Mouse (Mus musculus): Measurements from ENCODE around the gene Gad1. TPM values are rescaled to one million over a fixed set of nuclear protein-coding genes. Genes with fewer than 3 reads are reported as not detected.

Gene Gad1
- polyA plus RNA-seq, 1 experiment from 2014 or later = 14.2 TPM

- WGBS = 83% methylated on average over 2 of the region's 2 CpGs
- Histone ChIP-seq H3K9me3 (ENCODE audit: control insufficient read depth, low read length) (no peaks in the 10 kb centered on the region), H3K4me3 (ENCODE audit: low read depth, low read length) (no peak overlapping the region), H3K9ac (ENCODE audit: low read length) (no peak overlapping the region), H3K36me3 (ENCODE audit: control insufficient read depth, insufficient read depth, low read length) (no peaks in the 10 kb centered on the region), H3K4me2 (ENCODE audit: low read depth, low read length, severe bottlenecking) (no peak overlapping the region), H3K27me3 (ENCODE audit: control insufficient read depth, insufficient read depth, low read length) (no peaks in the 10 kb centered on the region), H3K4me1 (replicated peaks; ENCODE audit: control insufficient read depth, insufficient read depth, low read length) (no peaks in the 10 kb centered on the region), H3K27ac (ENCODE audit: low read depth, low read length) (no peak overlapping the region)
- DNase-seq (ENCODE audit: low spot score) = no peak
- no peak for ATAC-seq (replicated peaks; ENCODE audit: low FRiP score)
Measured at GRCm38 (mm10) chr2:70551446-70551845, 1.4 kb upstream of the Gad1 start.

DNA sequence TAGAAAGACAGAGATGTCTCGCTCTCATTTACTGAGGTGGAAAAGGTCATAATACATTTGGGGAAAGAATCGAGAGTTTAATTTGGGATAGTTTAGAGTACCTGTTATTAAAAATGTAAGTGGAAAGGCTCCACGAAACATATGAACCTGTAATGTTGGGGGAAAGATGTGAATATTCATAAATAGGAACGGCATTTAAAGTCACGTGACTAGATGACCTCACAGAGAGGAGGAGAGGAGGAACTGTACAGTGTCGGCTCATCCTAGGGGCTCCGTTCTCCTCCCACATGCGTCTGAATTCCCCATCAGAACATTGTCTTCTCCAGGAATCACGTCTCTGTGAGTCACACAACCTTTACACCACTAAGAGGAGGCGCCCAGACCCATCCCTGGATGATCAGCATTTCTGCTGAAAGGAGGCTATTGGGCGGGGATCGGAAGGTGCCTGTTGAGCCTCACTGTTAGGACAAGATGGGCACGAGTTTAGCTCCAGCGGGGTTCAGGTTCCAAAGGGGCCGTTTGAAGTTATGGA, 739 bp upstream of the Gad1 start:
- DNase-seq (ENCODE audit: low spot score) (no peak), ATAC-seq (replicated peaks; ENCODE audit: low FRiP score) (no peak)
- H3K4me2 ChIP-seq (ENCODE audit: low read depth, low read length, severe bottlenecking) = no peak overlapping the region
- WGBS = 86% methylated on average over 15 of the region's 15 CpGs
- H3K4me1 ChIP-seq (replicated peaks; ENCODE audit: control insufficient read depth, insufficient read depth, low read length) = no peaks in the 10 kb centered on the region
- no peak overlapping the region for H3K27ac ChIP-seq (ENCODE audit: low read depth, low read length)
- no peak overlapping the region for H3K4me3 ChIP-seq (ENCODE audit: low read depth, low read length)
- no peaks in the 10 kb centered on the region for H3K9me3 ChIP-seq (ENCODE audit: control insufficient read depth, low read length)
- no peaks in the 10 kb centered on the region for H3K27me3 ChIP-seq (ENCODE audit: control insufficient read depth, insufficient read depth, low read length)
- no peaks in the 10 kb centered on the region for H3K36me3 ChIP-seq (ENCODE audit: control insufficient read depth, insufficient read depth, low read length)
- no peak overlapping the region for H3K9ac ChIP-seq (ENCODE audit: low read length)

DNA sequence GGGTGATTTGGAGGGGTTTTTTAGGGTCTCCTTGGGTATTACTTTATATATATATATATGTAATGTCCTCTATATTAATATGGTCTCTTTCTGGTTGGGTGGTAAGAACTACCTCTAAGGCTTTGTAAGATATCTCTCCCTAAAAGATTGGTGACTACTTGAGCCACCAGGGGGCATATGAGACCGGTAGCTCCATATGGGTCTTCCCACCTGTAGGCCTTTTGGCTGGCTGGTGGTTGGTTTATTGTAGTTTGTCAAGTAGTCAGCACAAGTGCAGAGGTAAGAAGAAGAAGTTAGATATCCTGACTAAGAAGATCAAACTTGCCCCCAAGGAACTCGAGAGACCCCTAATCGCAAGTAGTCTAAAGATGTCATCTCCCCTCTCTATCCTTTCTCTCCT, 954 bp downstream of the Gad1 start:
- ATAC-seq (replicated peaks; ENCODE audit: low FRiP score) (no peak), DNase-seq (ENCODE audit: low spot score) (no peak)
- H3K36me3 ChIP-seq (ENCODE audit: control insufficient read depth, insufficient read depth, low read length) = no peaks in the 10 kb centered on the region
- no peak overlapping the region for H3K9ac ChIP-seq (ENCODE audit: low read length)
- peaks cover 2% of the 10 kb centered on the region for H3K27me3 ChIP-seq (ENCODE audit: control insufficient read depth, insufficient read depth, low read length)
- H3K9me3 ChIP-seq (ENCODE audit: control insufficient read depth, low read length) = no peaks in the 10 kb centered on the region
- WGBS = 78% methylated on average over 3 of the region's 3 CpGs
- no peak overlapping the region for H3K4me2 ChIP-seq (ENCODE audit: low read depth, low read length, severe bottlenecking)
- no peaks in the 10 kb centered on the region for H3K4me1 ChIP-seq (replicated peaks; ENCODE audit: control insufficient read depth, insufficient read depth, low read length)
- no peak overlapping the region for H3K4me3 ChIP-seq (ENCODE audit: low read depth, low read length)
- no peak overlapping the region for H3K27ac ChIP-seq (ENCODE audit: low read depth, low read length)

DNA sequence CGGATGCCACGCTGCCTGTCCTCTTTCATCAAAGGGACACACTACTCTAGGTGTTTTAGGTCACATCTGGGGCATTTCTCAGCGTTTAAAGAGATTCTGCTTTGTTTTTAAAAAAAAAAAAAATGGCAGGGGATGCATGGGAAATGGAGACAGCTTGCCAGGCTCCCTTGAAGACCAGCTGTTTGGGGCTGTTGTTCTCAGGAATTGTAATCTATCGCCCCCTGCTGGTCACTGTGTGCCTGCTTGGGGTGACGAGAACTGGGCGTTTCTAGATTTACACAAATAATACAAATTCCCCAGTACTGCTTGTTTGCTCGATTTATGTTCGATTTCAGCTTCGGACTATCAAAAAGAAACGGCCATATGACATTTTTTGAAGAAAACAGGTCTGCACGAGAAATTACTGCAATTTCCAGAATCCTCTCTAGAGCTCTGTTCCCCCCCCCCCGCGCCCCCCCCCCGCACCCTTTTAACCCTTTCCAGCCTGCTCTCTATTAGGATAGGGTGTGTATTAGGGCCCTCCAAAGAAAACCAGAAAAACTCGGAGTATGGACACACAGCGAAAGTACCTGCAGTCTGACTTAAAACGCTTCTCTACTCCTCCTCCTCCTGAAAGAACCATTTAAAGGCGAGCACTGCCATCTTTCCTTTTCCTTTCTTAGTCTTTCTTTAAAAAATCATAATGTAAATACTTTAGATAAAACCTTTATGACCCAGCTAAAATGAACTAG, 5.4 kb downstream of the Gad1 start:
- no peak overlapping the region for H3K4me2 ChIP-seq (ENCODE audit: low read depth, low read length, severe bottlenecking)
- no peaks in the 10 kb centered on the region for H3K9me3 ChIP-seq (ENCODE audit: control insufficient read depth, low read length)
- peaks cover 15% of the 10 kb centered on the region for H3K4me1 ChIP-seq (replicated peaks; ENCODE audit: control insufficient read depth, insufficient read depth, low read length)
- ATAC-seq (replicated peaks; ENCODE audit: low FRiP score) = no peak; the same call in 1 of the 2 replicates
- H3K27me3 ChIP-seq (ENCODE audit: control insufficient read depth, insufficient read depth, low read length) = peaks cover 45% of the 10 kb centered on the region
- no peak overlapping the region for H3K27ac ChIP-seq (ENCODE audit: low read depth, low read length)
- peak; percentile 92 for DNase-seq (ENCODE audit: low spot score)
- H3K4me3 ChIP-seq (ENCODE audit: low read depth, low read length) = no peak overlapping the region
- no peaks in the 10 kb centered on the region for H3K36me3 ChIP-seq (ENCODE audit: control insufficient read depth, insufficient read depth, low read length)
- H3K9ac ChIP-seq (ENCODE audit: low read length) = no peak overlapping the region
- 7% methylated on average over 16 of the region's 18 CpGs for WGBS

DNA sequence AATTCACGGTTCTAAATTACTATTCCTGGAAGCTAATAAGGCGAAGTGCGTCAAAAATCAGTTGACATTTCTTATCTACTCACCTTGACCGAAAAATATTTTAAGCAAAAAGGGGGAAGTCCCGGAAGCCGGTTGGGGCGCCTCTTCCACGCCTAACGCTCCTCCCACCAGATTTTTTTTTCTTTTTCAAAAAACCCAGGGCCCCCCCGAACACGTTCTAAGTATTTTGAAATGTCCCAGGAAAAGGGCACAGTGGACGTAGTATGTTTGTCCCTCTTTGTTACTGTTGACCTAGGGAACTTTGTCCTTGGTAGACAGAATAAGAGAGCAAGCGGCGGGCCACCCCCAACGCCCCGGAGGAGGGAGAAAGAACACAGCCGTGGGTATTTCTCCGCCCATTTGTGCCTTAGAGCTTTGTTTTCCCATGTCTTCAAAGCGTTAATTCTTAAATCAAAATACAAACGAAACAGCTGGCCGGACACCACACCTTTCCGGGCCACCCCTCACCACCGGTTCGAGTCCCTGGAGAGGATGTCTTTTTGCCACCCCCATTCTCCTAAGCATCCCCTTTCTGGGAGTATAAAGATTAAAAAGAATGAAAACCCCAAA, 6.1 kb downstream of the Gad1 start:
- Histone ChIP-seq H3K9me3 (ENCODE audit: control insufficient read depth, low read length) (no peaks in the 10 kb centered on the region), H3K4me2 (ENCODE audit: low read depth, low read length, severe bottlenecking) (no peak overlapping the region), H3K9ac (ENCODE audit: low read length) (no peak overlapping the region), H3K36me3 (ENCODE audit: control insufficient read depth, insufficient read depth, low read length) (no peaks in the 10 kb centered on the region), H3K4me1 (replicated peaks; ENCODE audit: control insufficient read depth, insufficient read depth, low read length) (peaks cover 21% of the 10 kb centered on the region), H3K27me3 (ENCODE audit: control insufficient read depth, insufficient read depth, low read length) (peaks cover 51% of the 10 kb centered on the region), H3K27ac (ENCODE audit: low read depth, low read length) (no peak overlapping the region), H3K4me3 (ENCODE audit: low read depth, low read length) (no peak overlapping the region)
- DNase-seq (ENCODE audit: low spot score) (no peak), ATAC-seq (replicated peaks; ENCODE audit: low FRiP score) (no peak)
- WGBS = 12% methylated on average over 24 of the region's 24 CpGs

DNA sequence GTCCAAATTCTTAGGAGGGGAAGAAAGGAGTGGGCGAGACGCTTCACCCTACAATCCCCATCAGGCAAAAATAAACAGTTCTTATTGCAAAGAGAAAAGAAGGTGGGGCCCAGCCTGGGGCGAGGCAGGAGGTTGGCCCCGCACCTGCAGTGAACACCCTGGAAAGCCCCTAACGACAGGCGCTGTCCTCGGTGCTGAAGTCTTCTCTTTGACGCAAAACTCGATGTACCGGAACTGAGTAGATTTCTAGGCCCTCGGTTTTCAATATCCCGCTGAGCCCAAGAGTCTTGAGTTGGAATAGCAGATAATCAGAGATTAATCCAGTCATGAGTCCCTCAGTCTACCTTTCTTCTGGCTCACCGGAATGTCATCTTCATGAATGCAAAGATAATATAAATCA, 6.6 kb downstream of the Gad1 start:
- H3K9ac ChIP-seq (ENCODE audit: low read length) = no peak overlapping the region
- H3K4me2 ChIP-seq (ENCODE audit: low read depth, low read length, severe bottlenecking) = no peak overlapping the region
- H3K4me1 ChIP-seq (replicated peaks; ENCODE audit: control insufficient read depth, insufficient read depth, low read length) = peaks cover 22% of the 10 kb centered on the region

GRCm38 (mm10) chr2:70561077-70561795, 8.4 kb downstream of the Gad1 start:
- under 1% methylated on average over 29 of the region's 29 CpGs for WGBS
- Histone ChIP-seq H3K9ac (ENCODE audit: low read length) (no peak overlapping the region), H3K36me3 (ENCODE audit: control insufficient read depth, insufficient read depth, low read length) (no peaks in the 10 kb centered on the region), H3K4me1 (replicated peaks; ENCODE audit: control insufficient read depth, insufficient read depth, low read length) (peaks cover 31% of the 10 kb centered on the region), H3K4me3 (ENCODE audit: low read depth, low read length) (peak overlapping the region; percentile 35), H3K27me3 (ENCODE audit: control insufficient read depth, insufficient read depth, low read length) (peaks cover 74% of the 10 kb centered on the region), H3K9me3 (ENCODE audit: control insufficient read depth, low read length) (no peaks in the 10 kb centered on the region), H3K4me2 (ENCODE audit: low read depth, low read length, severe bottlenecking) (peak overlapping the region; percentile 49), H3K27ac (ENCODE audit: low read depth, low read length) (no peak overlapping the region)
- DNase-seq (ENCODE audit: low spot score) = peak; percentile 89
- ATAC-seq (replicated peaks; ENCODE audit: low FRiP score) = peak; percentile 34

More for the DNA sequence above, 6.6 kb downstream of the Gad1 start:
- H3K27me3 ChIP-seq (ENCODE audit: control insufficient read depth, insufficient read depth, low read length) = peaks cover 56% of the 10 kb centered on the region
- DNase-seq (ENCODE audit: low spot score) (peak; percentile 87), ATAC-seq (replicated peaks; ENCODE audit: low FRiP score) (no peak)
- H3K9me3 ChIP-seq (ENCODE audit: control insufficient read depth, low read length) = no peaks in the 10 kb centered on the region
- 2% methylated on average over 13 of the region's 13 CpGs for WGBS
- no peaks in the 10 kb centered on the region for H3K36me3 ChIP-seq (ENCODE audit: control insufficient read depth, insufficient read depth, low read length)
- H3K27ac ChIP-seq (ENCODE audit: low read depth, low read length) = no peak overlapping the region
- H3K4me3 ChIP-seq (ENCODE audit: low read depth, low read length) = no peak overlapping the region

- Histone ChIP-seq H3K36me3 (ENCODE audit: control insufficient read depth, insufficient read depth, low read length) (no peaks in the 10 kb centered on the region), H3K4me2 (ENCODE audit: low read depth, low read length, severe bottlenecking) (peak overlapping the region; percentile 49), H3K27ac (ENCODE audit: low read depth, low read length) (0 out of 2 replicates have a peak overlapping the region, but pooled peaks have one; percentile 2), H3K4me1 (replicated peaks; ENCODE audit: control insufficient read depth, insufficient read depth, low read length) (peaks cover 38% of the 10 kb centered on the region), H3K27me3 (ENCODE audit: control insufficient read depth, insufficient read depth, low read length) (peaks cover 82% of the 10 kb centered on the region), H3K4me3 (ENCODE audit: low read depth, low read length) (peak overlapping the region; percentile 35), H3K9ac (ENCODE audit: low read length) (peak overlapping the region; percentile 43), H3K9me3 (ENCODE audit: control insufficient read depth, low read length) (no peaks in the 10 kb centered on the region)
- WGBS = under 1% methylated on average over 41 of the region's 42 CpGs
- DNase-seq (ENCODE audit: low spot score) = peak; percentile 71
- peak; percentile 10; the same call in 1 of the 2 replicates for ATAC-seq (replicated peaks; ENCODE audit: low FRiP score)
Measured at GRCm38 (mm10) chr2:70562011-70562491, 9.2 kb downstream of the Gad1 start.

All from forebrain, embryonic 11.5 days (tissue).